Comparison of ENCODE assay signal across 34 mouse cellular contexts in the genomic region with DNA sequence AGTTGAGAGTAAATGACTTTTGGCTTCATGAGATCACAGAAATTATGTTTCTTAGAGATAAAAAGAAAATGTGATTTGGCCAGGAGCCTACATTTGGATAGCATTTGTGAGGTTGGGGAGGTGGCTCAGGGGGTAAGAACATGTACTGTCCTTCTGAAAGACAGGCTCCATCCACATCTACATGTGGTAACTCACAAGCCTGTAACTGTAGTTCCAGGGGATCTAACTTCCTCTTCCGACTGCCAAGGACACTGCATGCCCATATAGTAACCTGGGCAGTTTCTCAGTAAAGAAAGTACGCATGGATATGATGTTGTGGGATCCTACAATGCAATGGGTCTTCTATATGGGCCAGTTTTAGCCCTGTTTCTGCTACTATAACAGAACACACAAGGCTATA.
"Had no signal": no experiment of that assay in that cellular context is flagged by ENCODE, and none has a peak within 500 bp of the region (broad histone marks: within the 10 kb centered on the region; RNA-seq: fewer than 3 reads in every experiment).

No protein-coding gene starts in this region.

- H3K36me3 ChIP-seq: heart, embryonic 10.5 days; heart, embryonic 12.5 days; heart, embryonic 13.5 days; heart, embryonic 15.5 days; hindbrain, embryonic 10.5 days; hindbrain, embryonic 12.5 days; hindbrain, embryonic 15.5 days; intestine, embryonic 15.5 days; kidney, embryonic 15.5 days had no signal

- H3K9ac ChIP-seq: heart, embryonic 12.5 days; heart, embryonic 13.5 days; heart, embryonic 15.5 days; hindbrain, embryonic 12.5 days; hindbrain, embryonic 14.5 days; hindbrain, embryonic 15.5 days; intestine, embryonic 15.5 days; kidney, embryonic 15.5 days had no signal

- ATAC-seq: hindbrain, embryonic 16.5 days; inflammation-experienced regulatory T-cells, adult 6 months; intestine, embryonic 15.5 days; intestine, embryonic 16.5 days; intestine, postnatal 0 days had no signal

- H3K9me3 ChIP-seq: heart, embryonic 10.5 days; heart, embryonic 12.5 days; heart, embryonic 13.5 days; heart, embryonic 15.5 days; hindbrain, embryonic 10.5 days; hindbrain, embryonic 12.5 days; hindbrain, embryonic 15.5 days; intestine, embryonic 15.5 days; kidney, embryonic 15.5 days had no signal

- H3K4me2 ChIP-seq: heart, embryonic 11.5 days; heart, embryonic 12.5 days; heart, embryonic 13.5 days; heart, embryonic 15.5 days; hindbrain, embryonic 12.5 days; hindbrain, embryonic 14.5 days; hindbrain, embryonic 15.5 days; intestine, embryonic 15.5 days; kidney, embryonic 15.5 days had no signal

- DNase-seq: heart, postnatal 10 days; heart, postnatal 14 days; heart, postnatal 36 days; heart, postnatal 4 days; kidney, adult 11 months; kidney, adult 18-20 months; kidney, adult 2 months; kidney, adult 8-10 months; kidney, adult 9 months; kidney, postnatal 10 days; kidney, postnatal 14 days; kidney, postnatal 25 days; kidney, postnatal 36 days; kidney, postnatal 4 days; layer of hippocampus, adult 9-11 months; layer of hippocampus, postnatal 36 days had no signal

- H3K27ac ChIP-seq: heart, embryonic 10.5 days; heart, embryonic 13.5 days; heart, embryonic 15.5 days; hindbrain, embryonic 12.5 days; hindbrain, embryonic 15.5 days; intestine, embryonic 15.5 days; kidney, embryonic 15.5 days; kidney, postnatal 0 days; layer of hippocampus, adult 2 months; left cerebral cortex, adult 2 months had no signal

- H3K4me3 ChIP-seq: heart, embryonic 10.5 days; heart, embryonic 12.5 days; heart, embryonic 13.5 days; heart, embryonic 15.5 days; hindbrain, embryonic 10.5 days; hindbrain, embryonic 12.5 days; hindbrain, embryonic 15.5 days; intestine, embryonic 15.5 days; kidney, embryonic 15.5 days; layer of hippocampus, adult 2 months; left cerebral cortex, adult 2 months had no signal

- H3K27me3 ChIP-seq: heart, embryonic 12.5 days; heart, embryonic 13.5 days; heart, embryonic 15.5 days; hindbrain, embryonic 12.5 days; hindbrain, embryonic 15.5 days; intestine, embryonic 15.5 days had no signal
